Mouse (Mus musculus) embryonic fibroblast, embryonic 13.5 days (primary cell): Measurements from ENCODE around the gene Pnkd.

ENCODE experiments used
- CTCF ChIP-seq: IDR thresholded peaks from 2 replicates; pipeline ENCODE4 v1.5.1; 2011; ENCODE audit warnings: mild to moderate bottlenecking, control low read depth, low read length, moderate library complexity, borderline replicate concordance; ENCODE audit not compliant: insufficient read depth
- POLR2A ChIP-seq: IDR thresholded peaks from 2 replicates; pipeline ENCODE4 v1.6.1; 2011; ENCODE audit warnings: low read depth, mild to moderate bottlenecking, control low read depth, low read length, moderate library complexity

- TF ChIP-seq CTCF (no peak), POLR2A (no peak)
Measured at GRCm38 (mm10) chr1:74361812-74362211, 77.1 kb downstream of the Pnkd start, which contains the start of gene Catip.
